Mouse (Mus musculus) MEL (cell line): Measurements from ENCODE around the gene Vipas39. TPM values are rescaled to one million over a fixed set of nuclear protein-coding genes. Genes with fewer than 3 reads are reported as not detected.

ENCODE experiments used
- DNase-seq: peaks from one replicate; pipeline ENCODE4 v3.0.0; 2011; ENCODE audit warnings: low read depth, low spot score
- H3K27ac ChIP-seq: 2 replicates; pipeline ENCODE4 v1.5.1; 2012; ENCODE audit warnings: low read depth, mild to moderate bottlenecking, control low read depth, low read length, moderate library complexity; ENCODE audit not compliant: control insufficient read depth
- H3K27me3 ChIP-seq, 2 experiments: fragments of 150-350 bp in 1 of 2; sonication (generic) in 1 of 2; 2 replicates each; pipeline ENCODE4 v1.6.1; 2012; ENCODE audit warnings: low read length in 2 of 2, mild to moderate bottlenecking in 2 of 2, improper control_type of control experiment in 1 of 2, moderate library complexity in 1 of 2; ENCODE audit not compliant: insufficient read depth in 2 of 2, control insufficient read depth in 1 of 2
- H3K36me3 ChIP-seq, 2 experiments: 2 replicates each; pipeline ENCODE4 v1.6.1; 2012 to 2014; ENCODE audit warnings: low read length in 2 of 2, improper control_type of control experiment in 1 of 2, inconsistent platforms in 1 of 2, mild to moderate bottlenecking in 1 of 2; ENCODE audit not compliant: insufficient read depth in 2 of 2, control insufficient read depth in 1 of 2
- H3K4me1 ChIP-seq, 2 experiments: fragments of 150-350 bp in 1 of 2; sonication (generic) in 1 of 2; 2 replicates each; pipeline ENCODE4 v1.6.1; 2012; ENCODE audit warnings: low read length in 2 of 2, improper control_type of control experiment in 1 of 2, mild to moderate bottlenecking in 1 of 2; ENCODE audit not compliant: insufficient read depth in 2 of 2, control insufficient read depth in 1 of 2
- H3K4me3 ChIP-seq, 2 experiments: fragments of 150-350 bp in 1 of 2; sonication (generic) in 1 of 2; 2 replicates each; pipeline ENCODE4 v1.5.1; 2012; ENCODE audit warnings: low read depth in 2 of 2, low read length in 2 of 2, mild to moderate bottlenecking in 2 of 2, moderate library complexity in 2 of 2, control low read depth in 1 of 2, improper control_type of control experiment in 1 of 2; ENCODE audit not compliant: control insufficient read depth in 1 of 2, insufficient read depth in 1 of 2
- H3K79me2 ChIP-seq: 2 replicates; pipeline ENCODE4 v1.6.1; 2012; ENCODE audit warnings: mild to moderate bottlenecking, low read length, moderate library complexity; ENCODE audit not compliant: control insufficient read depth, poor library complexity, insufficient read depth
- H3K9ac ChIP-seq: 2 replicates; pipeline ENCODE4 v1.6.1; 2012; ENCODE audit warnings: low read depth, mild to moderate bottlenecking, control low read depth, low read length, moderate library complexity; ENCODE audit not compliant: control insufficient read depth, poor library complexity, severe bottlenecking
- H3K9me3 ChIP-seq: fragments of 150-350 bp; sonication (generic); replicated peaks from 2 replicates; pipeline ENCODE4 v1.6.1; 2012; ENCODE audit warnings: mild to moderate bottlenecking, low read length, improper control_type of control experiment, moderate library complexity; ENCODE audit not compliant: insufficient read depth
- E2F4 ChIP-seq: IDR thresholded peaks from 2 replicates; pipeline ENCODE4 v1.6.1; 2011; ENCODE audit warnings: low read depth, low read length, improper control_type of control experiment, borderline replicate concordance
- ELF1 ChIP-seq: IDR thresholded peaks from 2 replicates; pipeline ENCODE4 v1.6.1; 2014; ENCODE audit warnings: low read depth, mild to moderate bottlenecking, inconsistent platforms, low read length, improper control_type of control experiment, moderate library complexity
- EP300 ChIP-seq, 2 experiments: IDR thresholded peaks; 2 replicates each; pipeline ENCODE4 v1.6.1; 2011; ENCODE audit warnings: improper control_type of control experiment in 2 of 2, low read length in 2 of 2, low read depth in 1 of 2, mild to moderate bottlenecking in 1 of 2
- GABPA ChIP-seq: IDR thresholded peaks from 2 replicates; pipeline ENCODE4 v1.6.1; 2012; ENCODE audit warnings: low read depth, mild to moderate bottlenecking, inconsistent platforms, low read length, improper control_type of control experiment, moderate library complexity
- HCFC1 ChIP-seq: IDR thresholded peaks from 2 replicates; pipeline ENCODE4 v1.6.1; 2012; ENCODE audit warnings: low read depth, mild to moderate bottlenecking, inconsistent platforms, low read length, improper control_type of control experiment, moderate library complexity
- JUND ChIP-seq: IDR thresholded peaks from 2 replicates; pipeline ENCODE4 v1.6.1; 2011; ENCODE audit warnings: low read depth, mild to moderate bottlenecking, improper control_type of control experiment, low read length
- MAFK ChIP-seq: IDR thresholded peaks from 2 replicates; pipeline ENCODE4 v1.6.1; 2011; ENCODE audit warnings: low read depth, mild to moderate bottlenecking, low read length, improper control_type of control experiment, borderline replicate concordance
- MAX ChIP-seq: IDR thresholded peaks from 2 replicates; pipeline ENCODE4 v1.6.1; 2011; ENCODE audit warnings: low read length, improper control_type of control experiment
- MEF2A ChIP-seq: IDR thresholded peaks from 2 replicates; pipeline ENCODE4 v1.6.1; 2014; ENCODE audit warnings: low read depth, mild to moderate bottlenecking, inconsistent platforms, low read length, improper control_type of control experiment; ENCODE audit not compliant: poor library complexity, insufficient replicate concordance, severe bottlenecking; ENCODE audit errors: extremely low read depth
- MXI1 ChIP-seq: IDR thresholded peaks from 2 replicates; pipeline ENCODE4 v1.6.1; 2011; ENCODE audit warnings: mild to moderate bottlenecking, low read depth, low read length, improper control_type of control experiment
- POLR2A ChIP-seq, 2 experiments: IDR thresholded peaks; 2 replicates each; pipeline ENCODE4 v1.6.1; 2011 to 2012; ENCODE audit warnings: low read length in 2 of 2, mild to moderate bottlenecking in 2 of 2, control low read depth in 1 of 2, improper control_type of control experiment in 1 of 2, low read depth in 1 of 2, moderate library complexity in 1 of 2; ENCODE audit not compliant: control insufficient read depth in 1 of 2, insufficient read depth in 1 of 2, poor library complexity in 1 of 2
- POLR2AphosphoS2 ChIP-seq: IDR thresholded peaks from 2 replicates; pipeline ENCODE4 v1.6.1; 2011; ENCODE audit warnings: low read length, improper control_type of control experiment
- RCOR1 ChIP-seq: IDR thresholded peaks from 2 replicates; pipeline ENCODE4 v1.6.1; 2012; ENCODE audit warnings: low read depth, mild to moderate bottlenecking, inconsistent platforms, low read length, improper control_type of control experiment
- TBP ChIP-seq: IDR thresholded peaks from 2 replicates; pipeline ENCODE4 v1.8.0; 2011; ENCODE audit warnings: low read depth, low read length, improper control_type of control experiment
- UBTF ChIP-seq: IDR thresholded peaks from 2 replicates; pipeline ENCODE4 v1.6.1; 2012; ENCODE audit warnings: low read depth, mild to moderate bottlenecking, inconsistent platforms, low read length, improper control_type of control experiment, moderate library complexity, borderline replicate concordance; ENCODE audit not compliant: insufficient read depth
- USF1 ChIP-seq: IDR thresholded peaks from 2 replicates; pipeline ENCODE4 v1.6.1; 2014; ENCODE audit warnings: low read depth, mild to moderate bottlenecking, inconsistent platforms, low read length, improper control_type of control experiment, moderate library complexity
- USF2 ChIP-seq, 2 experiments: IDR thresholded peaks; 2 replicates each; pipeline ENCODE4 v1.6.1; 2011 to 2012; ENCODE audit warnings: improper control_type of control experiment in 2 of 2, low read length in 2 of 2, borderline replicate concordance in 1 of 2, inconsistent platforms in 1 of 2, low read depth in 1 of 2, mild to moderate bottlenecking in 1 of 2; ENCODE audit not compliant: insufficient read depth in 1 of 2
- ZNF384 ChIP-seq: IDR thresholded peaks from 2 replicates; pipeline ENCODE4 v1.6.1; 2012; ENCODE audit warnings: low read depth, mild to moderate bottlenecking, inconsistent platforms, low read length, improper control_type of control experiment
- polyA plus RNA-seq, 2 experiments: library from polyadenylated mRNA; stranded (reverse) in 1 of 2; unstranded in 1 of 2; fragments of >175 nt in 1 of 2; fragments of >200 nt in 1 of 2; gene quantifications; 2 replicates each; pipeline versions ENCODE4 v1.2.1 to v1.2.4; 2012; ENCODE audit warnings: low replicate concordance in 2 of 2, low read depth in 1 of 2; ENCODE audit not compliant: insufficient read length in 2 of 2, insufficient read depth in 1 of 2, missing spikeins in 1 of 2
- total RNA-seq: library from RNA; depleted of rRNA; stranded (reverse); fragments of 300-350 nt; gene quantifications from 2 replicates; pipeline ENCODE4 v1.2.3, GENCODE M21; 2012

Vipas39 gene
- total and polyA plus RNA-seq, 3 experiments = 19.7 to 23.0 TPM; not detected in 1

- Histone ChIP-seq H3K36me3 (no peaks in the 10 kb centered on the region), H3K9me3 (no peaks in the 10 kb centered on the region), H3K79me2 (no peaks in the 10 kb centered on the region), H3K27me3 (no peaks in the 10 kb centered on the region), H3K27ac (no peak overlapping the region), H3K9ac (no peak overlapping the region), H3K4me1 (no peaks in the 10 kb centered on the region), H3K4me3 (no peak overlapping the region)
- no peak for DNase-seq
- TF ChIP-seq MAFK = no peak
Measured at GRCm38 (mm10) chr12:87289100-87289499, 23.0 kb upstream of the Vipas39 start.

- DNase-seq = no peak
- no peak overlapping the region for H3K27ac ChIP-seq
- no peaks in the 10 kb centered on the region for H3K79me2 ChIP-seq
- H3K27me3 ChIP-seq = no peaks in the 10 kb centered on the region
- no peaks in the 10 kb centered on the region for H3K9me3 ChIP-seq
- H3K36me3 ChIP-seq = no peaks in the 10 kb centered on the region; a peak in 1 of 4 replicates
- no peak overlapping the region for H3K9ac ChIP-seq
- TF ChIP-seq USF2 (IDR thresholded peaks at IDR 0.05; ENCODE audit: borderline replicate concordance in 1 of 2, insufficient read depth in 1 of 2, low read depth in 1 of 2, low read length in 2 of 2) (no peak), MEF2A (no peak), POLR2A (IDR thresholded peaks at IDR 0.05; ENCODE audit: control insufficient read depth in 1 of 2, insufficient read depth in 1 of 2, low read depth in 1 of 2, low read length in 2 of 2, poor library complexity in 1 of 2) (no peak), TBP (no peak), UBTF (no peak)
- peaks cover 0 to 4% of the 10 kb centered on the region in 2 experiments; a peak in 2 of 4 replicates for H3K4me1 ChIP-seq
- H3K4me3 ChIP-seq = no peak overlapping the region
Measured at GRCm38 (mm10) chr12:87284726-87285125, 18.7 kb upstream of the Vipas39 start.

GRCm38 (mm10) chr12:87284268-87284667 lies 18.2 kb upstream of the Vipas39 start:
- Histone ChIP-seq H3K79me2 (no peaks in the 10 kb centered on the region), H3K4me1 (peaks cover 0 to 4% of the 10 kb centered on the region in 2 experiments; a peak in 2 of 4 replicates), H3K36me3 (no peaks in the 10 kb centered on the region; a peak in 1 of 4 replicates), H3K27ac (no peak overlapping the region), H3K9me3 (no peaks in the 10 kb centered on the region), H3K27me3 (no peaks in the 10 kb centered on the region), H3K9ac (no peak overlapping the region), H3K4me3 (no peak overlapping the region)
- DNase-seq = no peak
- TF ChIP-seq TBP = no peak
- no peak for TF ChIP-seq JUND

- DNase-seq = no peak
- H3K4me3 ChIP-seq = no peak overlapping the region
- H3K36me3 ChIP-seq = no peaks in the 10 kb centered on the region; a peak in 1 of 4 replicates
- TF ChIP-seq USF1 (no peak), E2F4 (no peak), POLR2A (IDR thresholded peaks at IDR 0.05; ENCODE audit: control insufficient read depth in 1 of 2, insufficient read depth in 1 of 2, low read depth in 1 of 2, low read length in 2 of 2, poor library complexity in 1 of 2) (no peak), POLR2AphosphoS2 (no peak), RCOR1 (no peak), HCFC1 (no peak), MAX (no peak), ELF1 (no peak), GABPA (no peak), MXI1 (no peak), MEF2A (no peak), TBP (no peak), UBTF (no peak), ZNF384 (no peak), USF2 (IDR thresholded peaks at IDR 0.05; ENCODE audit: borderline replicate concordance in 1 of 2, insufficient read depth in 1 of 2, low read depth in 1 of 2, low read length in 2 of 2) (no peak), EP300 (IDR thresholded peaks at IDR 0.05; ENCODE audit: low read depth in 1 of 2, low read length in 2 of 2) (no peak)
- no peaks in the 10 kb centered on the region for H3K9me3 ChIP-seq
- H3K27ac ChIP-seq = no peak overlapping the region
- H3K4me1 ChIP-seq = peaks cover 0 to 4% of the 10 kb centered on the region in 2 experiments; a peak in 2 of 4 replicates
- no peaks in the 10 kb centered on the region for H3K27me3 ChIP-seq
- H3K79me2 ChIP-seq = no peaks in the 10 kb centered on the region
- no peak overlapping the region for H3K9ac ChIP-seq
Measured at GRCm38 (mm10) chr12:87283706-87284105, 17.6 kb upstream of the Vipas39 start.
